Mouse (Mus musculus) adipocyte (in vitro differentiated cells): Measurements from ENCODE around the gene Gltpd2.
A peak's percentile ranks its signal among the peaks of the same experiment; 100 is the strongest.
"Not testable (repeated sequence)": the region's sequence is repeated elsewhere in the genome, so short reads cannot be mapped to it uniquely, and the experiment has no call there.

Experiments
- DNase-seq: peaks from one replicate; pipeline ENCODE4 v3.0.0-alpha.2; 2016; ENCODE audit warnings: low spot score

Gene Gltpd2

DNA sequence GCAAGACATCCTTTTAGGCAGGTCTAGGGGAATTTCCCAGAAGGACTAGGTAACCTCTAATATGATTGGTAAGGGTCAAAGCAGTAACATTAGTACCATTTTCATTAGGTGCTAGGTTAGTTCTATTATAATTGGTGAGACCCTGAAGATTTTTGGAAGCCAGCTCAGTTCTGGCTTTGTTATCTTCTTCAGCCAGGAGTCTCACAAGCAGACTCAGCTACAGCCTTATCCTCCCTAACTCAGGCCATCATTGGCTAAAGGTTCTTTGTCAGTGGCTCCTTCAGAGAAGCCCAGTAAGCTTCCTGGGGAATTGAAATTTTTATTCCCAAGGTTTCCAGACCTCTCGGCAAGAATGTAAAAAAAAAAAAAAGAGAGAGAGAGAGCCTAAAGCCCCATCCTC, 560 bp upstream of the Gltpd2 start:
- no peak for DNase-seq

DNA sequence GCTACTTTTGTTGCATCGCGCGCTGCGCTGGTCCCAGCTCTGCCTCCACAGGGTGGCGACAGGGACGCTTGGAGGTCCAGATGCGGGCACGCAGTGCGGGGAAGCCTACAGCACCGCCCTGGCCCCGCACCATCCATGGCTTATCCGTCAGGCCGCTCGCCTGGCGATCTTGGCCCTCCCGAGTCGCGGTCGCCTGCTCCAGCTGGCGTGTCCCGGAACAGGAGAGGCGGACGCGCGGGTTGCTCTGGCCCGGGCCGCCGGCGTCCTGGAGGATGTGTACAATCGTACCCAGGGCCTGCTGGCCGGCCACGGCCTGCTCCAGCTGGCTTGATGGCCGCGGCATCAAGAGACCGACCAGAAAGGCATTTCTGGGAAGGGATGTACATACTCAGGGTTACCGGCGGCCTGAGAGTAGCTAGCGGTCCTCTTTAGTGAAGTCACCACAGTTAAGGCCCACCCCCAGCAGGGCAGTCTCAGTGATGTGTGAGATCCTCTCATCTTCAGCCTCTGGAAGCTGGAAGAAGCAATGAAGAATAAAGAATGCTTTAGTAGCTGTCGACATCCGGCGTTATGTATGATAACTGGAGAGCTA, 1.3 kb downstream of the Gltpd2 start:
- no peak for DNase-seq

DNA sequence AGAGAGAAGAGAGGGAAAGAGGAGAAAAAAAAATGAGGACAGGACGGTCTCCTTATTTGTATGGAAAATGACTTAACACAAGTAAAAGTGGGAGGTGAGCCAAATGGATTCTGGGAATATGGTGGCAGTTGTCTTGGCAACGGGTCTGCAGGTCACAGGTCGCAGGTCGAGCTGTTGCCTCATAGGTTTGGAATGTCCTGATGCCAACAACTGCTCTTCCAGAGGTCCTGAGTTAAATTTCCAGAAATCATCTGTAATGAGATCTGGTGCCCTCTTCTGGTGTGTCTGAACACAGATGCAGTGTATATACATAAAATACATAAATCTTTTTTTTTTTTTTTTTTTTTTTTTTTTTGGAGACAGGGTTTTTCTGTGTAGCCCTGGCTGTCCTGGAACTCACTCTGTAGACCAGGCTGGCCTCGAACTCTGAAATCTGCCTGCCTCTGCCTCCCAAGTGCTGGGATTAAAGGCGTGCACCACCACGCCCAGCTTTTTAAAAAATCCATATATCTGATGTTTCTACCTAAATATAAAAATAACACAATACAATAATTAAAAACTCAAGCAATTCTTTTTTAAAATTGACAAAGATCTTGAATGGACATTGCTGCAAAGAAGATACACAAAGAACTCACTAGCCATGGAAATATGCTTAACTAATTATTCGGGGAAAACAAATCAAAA, 4.5 kb downstream of the Gltpd2 start:
- peak; percentile 77 for DNase-seq

DNA sequence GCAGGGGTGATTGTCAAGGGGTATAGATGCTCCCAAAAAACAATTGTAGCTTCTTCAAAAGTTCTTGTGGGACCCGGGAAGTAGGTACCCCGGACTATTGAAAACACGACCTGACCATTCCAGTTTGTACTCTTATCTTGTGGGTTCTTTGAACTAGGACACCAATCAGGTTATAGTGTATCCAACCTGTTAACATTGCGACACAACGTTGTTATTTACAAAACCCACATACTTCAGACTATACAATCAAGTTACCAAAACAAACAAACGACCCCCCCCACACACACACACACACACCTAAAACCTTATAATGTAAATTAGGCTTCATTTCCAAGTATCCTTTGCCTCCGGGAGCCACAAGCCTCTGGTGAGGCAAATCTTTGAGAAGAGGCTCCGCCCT, 5.8 kb downstream of the Gltpd2 start:
- DNase-seq, result no peak

- peak; percentile 97 for DNase-seq
Observed at GRCm38 (mm10) chr11:70525184-70525678, 6.2 kb downstream of the Gltpd2 start, which contains the start of gene Psmb6. Gene Psmb6, plus strand, starts transcription at chr11:70525367.

GRCm38 (mm10) chr11:70525726-70526125, 6.7 kb downstream of the Gltpd2 start:
- DNase-seq, result no peak

DNA sequence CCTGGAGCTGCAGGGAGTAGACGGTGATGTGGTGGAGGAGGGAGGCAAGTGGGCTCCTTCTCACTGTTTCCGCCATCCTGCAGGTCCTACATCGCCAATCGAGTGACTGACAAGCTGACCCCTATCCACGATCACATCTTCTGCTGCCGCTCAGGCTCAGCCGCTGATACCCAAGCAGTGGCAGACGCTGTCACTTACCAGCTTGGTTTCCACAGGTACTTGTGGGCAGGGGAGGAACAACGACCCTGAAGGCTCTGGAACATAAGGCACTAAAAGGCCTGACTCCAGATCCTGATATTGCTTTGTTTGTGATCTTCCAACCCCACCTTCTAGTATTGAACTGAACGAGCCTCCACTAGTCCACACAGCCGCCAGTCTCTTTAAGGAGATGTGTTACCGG, 7.2 kb downstream of the Gltpd2 start:
- no peak for DNase-seq

DNA sequence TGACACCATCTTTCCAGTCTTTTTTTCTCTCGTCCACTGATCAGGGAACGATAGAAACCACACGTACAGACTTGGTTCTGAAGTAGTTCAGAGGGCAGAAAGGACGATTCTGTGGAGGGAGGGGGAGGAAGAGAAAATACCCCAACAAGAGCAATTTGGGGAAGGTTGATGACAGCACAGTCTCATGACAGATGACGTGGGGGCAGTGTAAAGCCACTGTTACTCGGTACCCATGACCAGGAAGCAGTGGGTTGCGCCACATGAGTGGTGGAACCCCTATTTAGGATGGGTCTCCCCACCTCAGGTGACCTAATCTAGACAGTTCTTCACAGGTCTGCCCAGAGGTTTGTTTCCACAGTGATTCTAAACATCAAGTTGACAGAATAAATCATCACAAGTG, 9.6 kb downstream of the Gltpd2 start:
- no peak for DNase-seq

- not testable (repeated sequence) for DNase-seq
Observed at GRCm38 (mm10) chr11:70531065-70531464, 12.1 kb downstream of the Gltpd2 start.

DNA sequence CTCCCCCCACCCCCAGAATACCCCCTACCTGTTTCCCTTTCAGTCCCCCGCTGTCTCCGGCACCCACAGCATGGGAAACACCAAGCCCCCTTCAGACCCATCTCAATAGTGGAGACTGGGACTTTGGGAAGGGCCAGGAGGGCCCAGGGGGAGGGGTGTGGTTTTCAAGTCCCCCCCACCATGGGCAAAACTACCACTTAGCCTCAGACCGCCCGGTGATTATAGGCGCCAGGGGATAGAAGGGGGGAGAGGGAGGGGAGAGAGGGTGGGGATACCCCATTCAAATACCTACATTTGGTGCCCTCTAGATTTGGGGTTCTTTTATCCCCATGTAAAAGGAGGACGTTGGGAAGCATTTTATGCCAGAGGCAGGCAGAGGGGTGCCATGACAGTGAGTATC, 13.8 kb downstream of the Gltpd2 start, which contains the start of gene Gm40193:
Gm40193 (minus strand) TSS at position 101 of the 400 bp plus-strand sequence.
- DNase-seq, result no peak

DNA sequence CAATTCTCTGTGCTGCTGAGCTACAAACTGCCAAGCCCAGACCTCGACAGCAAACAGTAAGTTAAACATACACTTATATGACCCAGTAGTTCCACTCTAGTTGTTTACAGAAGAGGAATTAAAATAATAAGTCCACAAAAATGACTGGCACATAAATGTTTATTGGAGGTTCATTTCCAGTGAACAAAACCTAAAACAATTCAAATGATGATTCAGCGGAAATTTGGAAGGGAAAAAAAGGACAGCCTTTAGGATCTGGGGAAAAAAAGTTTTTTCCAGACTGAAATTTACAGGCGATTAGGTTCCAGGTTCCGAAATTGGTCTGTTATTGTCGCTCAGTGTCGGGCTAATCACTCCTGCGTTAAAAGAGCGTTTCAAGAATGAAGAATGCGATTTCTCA, 20.4 kb downstream of the Gltpd2 start:
- no peak for DNase-seq

DNA sequence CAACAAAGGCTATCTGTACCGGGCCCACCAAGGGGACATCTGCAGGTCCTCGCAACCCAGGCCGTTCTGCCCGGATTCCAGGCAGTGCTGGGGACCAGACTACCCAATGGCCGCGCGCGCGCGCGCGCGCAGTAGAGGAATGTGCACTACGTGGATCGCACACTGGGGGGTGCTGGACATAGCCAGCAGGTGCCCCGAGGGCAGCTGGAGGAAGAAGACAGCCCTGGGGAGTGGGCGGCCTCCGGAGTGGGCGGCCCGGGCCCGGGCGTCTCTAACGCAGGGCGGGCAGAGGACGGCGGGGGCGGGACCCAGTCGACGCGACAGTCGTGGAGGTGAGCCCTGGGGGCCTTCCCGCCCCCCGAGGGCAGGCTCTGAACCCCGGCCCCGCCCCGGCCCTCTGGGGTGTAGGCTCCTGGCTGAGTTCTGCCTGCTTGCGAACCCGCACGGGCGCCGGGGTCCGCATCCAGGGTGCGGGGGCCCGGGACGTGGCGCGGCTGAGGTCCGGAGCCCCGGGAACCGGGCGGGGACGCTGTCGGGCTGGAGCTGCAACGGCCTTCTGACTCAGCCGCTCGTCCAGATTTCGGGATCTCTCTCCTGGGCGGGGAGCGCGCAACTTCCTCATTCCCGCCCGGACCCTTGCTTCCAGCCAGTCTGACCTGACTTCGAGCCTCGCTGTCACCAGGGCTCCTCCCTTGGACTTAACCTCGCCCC, 21.0 kb downstream of the Gltpd2 start, which contains the start of gene Pld2:
Pld2 (plus strand) TSS at position 188 of the 711 bp plus-strand sequence.
- DNase-seq, result peak; percentile 89

GRCm38 (mm10) chr11:70540928-70541327, 21.9 kb downstream of the Gltpd2 start:
- no peak for DNase-seq

DNA sequence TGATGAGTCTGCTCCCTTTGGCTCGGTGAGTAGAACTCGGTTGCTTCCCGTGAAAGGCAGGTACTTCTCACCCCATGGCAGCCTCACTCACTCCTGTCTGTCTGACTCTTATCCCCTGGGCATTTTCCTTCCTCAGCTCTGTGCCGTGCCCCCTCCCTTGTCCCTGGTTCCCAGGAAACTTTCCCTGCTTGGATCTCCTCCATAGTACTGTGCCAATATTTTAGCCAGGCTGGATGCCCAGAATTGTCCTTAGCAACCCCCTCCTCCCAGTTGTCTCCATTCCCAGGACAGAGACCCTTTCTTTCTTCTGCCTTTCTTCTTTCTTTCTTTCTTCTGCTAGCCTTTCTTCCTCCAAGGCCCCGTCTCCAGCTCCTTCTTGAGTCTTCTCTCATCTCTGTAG, 22.4 kb downstream of the Gltpd2 start:
- peak; percentile 62 for DNase-seq

DNA sequence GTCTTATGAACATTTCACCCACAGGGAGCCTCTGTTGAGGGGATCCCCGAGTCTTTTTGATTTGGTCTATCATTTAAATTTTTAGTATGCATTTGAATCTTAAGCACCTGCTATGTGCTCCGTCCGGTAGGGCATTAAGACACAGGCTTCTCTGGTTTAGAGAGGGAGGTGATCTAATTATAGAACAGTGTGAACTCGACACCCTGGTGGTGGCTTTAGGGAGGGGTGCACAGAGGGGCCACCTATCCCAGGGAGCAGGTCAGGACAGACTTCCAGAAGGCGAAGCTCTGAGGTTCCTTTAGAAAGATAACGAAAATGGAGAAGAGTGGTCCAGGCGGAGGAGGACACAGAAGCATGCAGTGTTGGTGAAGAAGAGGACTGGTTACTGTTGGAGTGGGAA, 25.5 kb downstream of the Gltpd2 start:
- no peak for DNase-seq

DNA sequence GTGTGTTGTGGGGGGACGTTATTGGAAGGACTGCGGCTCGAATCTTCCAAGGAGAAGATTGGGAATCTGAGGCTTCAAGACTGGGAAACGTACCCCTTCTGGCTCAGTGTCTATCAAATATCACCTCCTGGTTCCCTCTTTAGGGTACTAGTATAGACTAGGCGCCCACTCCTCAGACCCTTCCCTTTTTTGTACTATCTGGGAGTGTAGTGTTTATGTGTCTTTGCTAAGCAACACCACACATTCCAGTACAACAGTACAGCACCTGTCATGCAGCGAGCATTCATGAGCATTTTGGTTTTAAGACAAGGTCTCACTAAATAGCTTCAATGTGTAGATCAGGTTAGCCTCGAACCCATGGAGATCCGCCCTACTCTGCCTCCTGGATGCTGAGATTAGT, 32.5 kb downstream of the Gltpd2 start:
- DNase-seq, result no peak

- DNase-seq, result no peak
Observed at GRCm38 (mm10) chr11:70553940-70554339, 34.9 kb downstream of the Gltpd2 start.

DNA sequence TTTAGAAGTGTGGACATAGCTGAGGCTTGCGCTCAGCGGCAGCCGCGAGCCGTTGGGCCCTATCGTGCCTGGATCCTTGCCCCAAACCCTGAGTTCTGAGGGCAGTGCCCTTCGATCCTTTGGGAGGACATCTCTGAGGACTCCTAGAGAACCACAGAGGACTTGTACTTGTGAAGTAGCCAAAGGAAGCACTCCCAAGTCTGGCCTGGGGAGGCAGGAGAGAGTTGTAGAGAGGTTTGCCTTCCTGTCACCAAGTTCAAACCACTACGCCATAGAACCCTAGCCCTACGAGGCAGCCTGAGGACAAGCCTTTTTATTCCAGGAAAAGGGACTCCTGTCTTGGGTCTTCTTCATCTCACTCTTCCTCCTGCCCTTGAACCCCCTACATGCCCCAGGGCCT, 38.5 kb downstream of the Gltpd2 start:
- no peak for DNase-seq

DNA sequence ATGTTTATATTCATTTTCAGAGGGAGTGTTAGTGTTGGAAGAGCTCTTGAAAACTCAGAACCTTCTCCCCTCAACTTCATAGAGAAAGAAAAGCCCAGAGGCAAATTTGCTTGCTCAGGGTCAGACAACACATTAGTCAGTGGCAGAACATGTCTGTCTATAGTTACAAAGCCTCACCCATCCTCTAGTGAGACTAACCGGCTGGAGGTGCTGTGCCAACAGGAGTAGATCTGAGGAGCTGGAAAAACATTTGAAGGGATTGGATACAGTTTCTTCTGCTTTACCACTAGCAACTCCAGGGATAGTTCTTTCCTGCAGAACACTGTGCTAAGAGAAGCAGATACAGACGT, 42.9 kb downstream of the Gltpd2 start:
- DNase-seq, result no peak

- DNase-seq, result peak; percentile 94
Observed at GRCm38 (mm10) chr11:70562287-70562994, 43.4 kb downstream of the Gltpd2 start, which contains the start of gene Mink1. Gene Mink1, plus strand, starts transcription at chr11:70562881.

DNA sequence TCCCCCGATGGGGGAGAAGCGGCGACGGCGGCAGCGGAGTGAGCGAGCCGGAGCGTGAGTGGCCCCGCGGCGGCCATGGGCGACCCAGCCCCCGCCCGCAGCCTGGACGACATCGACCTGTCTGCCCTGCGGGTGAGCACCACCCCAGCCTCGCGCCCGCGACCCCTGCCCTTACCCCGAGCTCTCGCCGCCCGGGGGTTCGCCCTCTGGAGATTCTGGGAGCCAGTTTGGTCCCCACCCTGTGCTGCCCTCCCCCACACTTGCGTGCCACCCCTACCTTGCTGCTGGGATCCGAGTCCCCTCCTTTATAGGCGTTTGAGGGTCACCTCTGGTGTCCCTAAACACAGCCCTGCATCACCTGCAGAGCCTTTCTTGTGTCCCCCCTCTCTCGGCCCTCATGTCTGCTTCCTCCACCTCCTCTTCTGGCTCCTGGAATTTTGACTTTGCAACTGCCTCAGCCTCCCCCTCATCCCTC, 44.0 kb downstream of the Gltpd2 start:
- DNase-seq, result no peak
